Mouse (Mus musculus) heart, postnatal 0 days (tissue): ENCODE measurements around the gene Anpep.

ENCODE experiments used
- CTCF ChIP-seq: IDR thresholded peaks from 2 replicates; pipeline ENCODE4 v1.5.1; 2016; ENCODE audit warnings: antibody characterized with exemption, control low read depth, low read depth
- EP300 ChIP-seq: IDR thresholded peaks from 2 replicates; pipeline ENCODE4 v1.6.1; 2016; ENCODE audit warnings: antibody characterized with exemption, low read depth

- TF ChIP-seq CTCF, result no peak
- TF ChIP-seq EP300, result no peak
Measured at GRCm38 (mm10) chr7:79858202-79858934, 2.5 kb downstream of the Anpep start.
